Comparison of ENCODE assay signal across 9 mouse cellular contexts in the genomic region with DNA sequence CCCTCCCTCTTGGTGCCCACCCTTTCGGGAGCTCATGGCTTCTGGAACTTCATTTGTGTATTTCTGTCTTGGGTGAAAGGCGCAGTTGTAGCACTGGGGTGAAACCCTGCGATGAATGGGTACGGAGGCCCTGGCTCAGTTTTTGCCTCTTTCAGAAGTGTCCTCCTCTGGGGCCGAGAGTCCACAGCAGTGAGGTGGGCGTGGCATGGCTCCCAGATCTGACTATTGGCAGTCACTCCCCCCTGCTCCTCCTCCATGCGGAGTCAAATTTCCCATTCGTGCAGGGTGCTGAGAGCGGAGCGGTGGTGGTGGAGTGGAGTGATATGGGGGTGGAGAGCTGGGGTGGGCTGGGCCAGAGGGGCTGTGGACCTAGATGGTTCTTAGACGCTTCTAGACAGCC. TPM values are rescaled to one million over a fixed set of nuclear protein-coding genes. Genes with fewer than 3 reads are reported as not detected.
DNase-seq lines count a peak whose midpoint lies in the region; ATAC-seq and TF ChIP-seq lines count a peak whose summit lies in the region.
"Had no signal": no experiment of that assay in that cellular context is flagged by ENCODE, and none has a peak within 500 bp of the region (broad histone marks: within the 10 kb centered on the region; RNA-seq: fewer than 3 reads in every experiment).

No protein-coding gene starts in this region.

- H3K9me3 ChIP-seq in forebrain, embryonic 12.5 days: no peaks in the 10 kb centered on the region
- no peaks in the 10 kb centered on the region for H3K9me3 ChIP-seq in forebrain, embryonic 14.5 days (replicated peaks; ENCODE audit: control insufficient read depth, low read length)
- H3K9me3 ChIP-seq in intestine, embryonic 15.5 days: no peaks in the 10 kb centered on the region

- no peaks in the 10 kb centered on the region for H3K36me3 ChIP-seq in forebrain, embryonic 12.5 days (replicated peaks)
- no peaks in the 10 kb centered on the region for H3K36me3 ChIP-seq in forebrain, embryonic 14.5 days (ENCODE audit: control insufficient read depth, insufficient read depth, low read length)
- no peaks in the 10 kb centered on the region for H3K36me3 ChIP-seq in intestine, embryonic 15.5 days

- H3K4me2 ChIP-seq in forebrain, embryonic 12.5 days: peak overlapping the region; percentile 17
- no peak overlapping the region for H3K4me2 ChIP-seq in forebrain, embryonic 14.5 days (ENCODE audit: low read length)
- H3K4me2 ChIP-seq in intestine, embryonic 15.5 days (replicated peaks): peak overlapping the region; percentile 33

- H3K27ac ChIP-seq in forebrain, embryonic 12.5 days: no peak overlapping the region
- H3K27ac ChIP-seq in forebrain, embryonic 14.5 days (ENCODE audit: low read depth, low read length): no peak overlapping the region
- H3K27ac ChIP-seq in intestine, embryonic 15.5 days: no peak overlapping the region

- H3K27me3 ChIP-seq in forebrain, embryonic 12.5 days: no peaks in the 10 kb centered on the region
- H3K27me3 ChIP-seq in forebrain, embryonic 14.5 days (replicated peaks; ENCODE audit: control insufficient read depth, insufficient read depth, low read length): no peaks in the 10 kb centered on the region
- no peaks in the 10 kb centered on the region for H3K27me3 ChIP-seq in intestine, embryonic 15.5 days (replicated peaks)

- no peak overlapping the region for H3K4me3 ChIP-seq in forebrain, embryonic 12.5 days (replicated peaks)
- H3K4me3 ChIP-seq in forebrain, embryonic 14.5 days (ENCODE audit: low read depth, low read length): no peak overlapping the region
- H3K4me3 ChIP-seq in intestine, embryonic 15.5 days (replicated peaks): no peak overlapping the region
- H3K4me3 ChIP-seq in lung, adult 2 months (replicated peaks; ENCODE audit: extremely low read depth, low read depth, low read length): no peak overlapping the region
- H3K4me3 ChIP-seq: erythroblast, embryonic 14.5 days had no signal

- TF ChIP-seq CTCF in lung, adult 2 months (IDR thresholded peaks at IDR 0.05; ENCODE audit: insufficient read depth, low read length): no peak

- no peak for DNase-seq in forebrain, embryonic 14.5 days (ENCODE audit: low spot score)
- DNase-seq in embryo, embryonic 10 days (ENCODE audit: low spot score): peak; percentile 87
- DNase-seq in lung, adult 2 months: no peak
- no peak for DNase-seq in thymus, postnatal 10 days (ENCODE audit: low spot score in 2 of 2)

- peaks cover 6% of the 10 kb centered on the region for H3K4me1 ChIP-seq in forebrain, embryonic 12.5 days
- H3K4me1 ChIP-seq in forebrain, embryonic 14.5 days (ENCODE audit: control insufficient read depth, insufficient read depth, low read length): no peaks in the 10 kb centered on the region
- no peaks in the 10 kb centered on the region for H3K4me1 ChIP-seq in intestine, embryonic 15.5 days (replicated peaks)
- H3K4me1 ChIP-seq in lung, adult 2 months (ENCODE audit: control insufficient read depth, insufficient read depth, low read length): peaks cover 2% of the 10 kb centered on the region; the same call in 1 of the 2 replicates

- TF ChIP-seq POLR2A in lung, adult 2 months (IDR thresholded peaks at IDR 0.05; ENCODE audit: borderline replicate concordance, extremely low read depth, low read depth, low read length): peak; percentile 39; the same call in 1 of the 2 replicates

- ATAC-seq in forebrain, embryonic 12.5 days (ENCODE audit: low FRiP score): 0 out of 2 replicates have a peak, but pooled peaks have one; percentile 33
- no peak for ATAC-seq in forebrain, embryonic 14.5 days
- ATAC-seq in intestine, embryonic 15.5 days: peak; percentile 80
- ATAC-seq in erythroid progenitor cell, adult 5-6 weeks (replicated peaks; ENCODE audit: low FRiP score, poor library complexity, severe bottlenecking): no peak
- no peak for ATAC-seq in frontal cortex, adult (ENCODE audit: low TSS enrichment)

- 24% methylated on average over 11 of the region's 11 CpGs for WGBS in forebrain, embryonic 12.5 days
- 27% methylated on average over 11 of the region's 11 CpGs for WGBS in forebrain, embryonic 14.5 days
- WGBS in intestine, embryonic 15.5 days: 17% methylated on average over 11 of the region's 11 CpGs
- WGBS in lung, adult 2 months: 31% methylated on average over 11 of the region's 11 CpGs

- no peak overlapping the region for H3K9ac ChIP-seq in forebrain, embryonic 12.5 days
- no peak overlapping the region for H3K9ac ChIP-seq in forebrain, embryonic 14.5 days (ENCODE audit: low read length)
- no peak overlapping the region for H3K9ac ChIP-seq in intestine, embryonic 15.5 days

RNA-seq across cellular contexts. Expression of gene Ccn5, which starts 3.1 kb away (rescaled TPM):
- 0.15 and 0.28 TPM in 2 replicates for polyA plus RNA-seq in forebrain, embryonic 12.5 days (2016; fragmentation: Nextera tagmentation; extraction: Ambion mirVana)
- 0.13 TPM in 1 of 2 replicates, not detected in the other for polyA plus RNA-seq in forebrain, embryonic 14.5 days (2014; fragmentation: Nextera tagmentation; extraction: Ambion mirVana)
- 0.15 and 0.24 TPM in 2 replicates for polyA plus RNA-seq in intestine, embryonic 15.5 days (2015; fragmentation: Nextera tagmentation; extraction: Ambion mirVana)
- polyA plus RNA-seq in lung, adult 2 months (2012; rRNA removed): 71.4 and 97.6 TPM in 2 replicates
- total RNA-seq in erythroid progenitor cell, adult 5-6 weeks (2015; ENCODE audit: low replicate concordance): 1.4 TPM in 1 of 2 replicates, not detected in the other
- not detected in 2 replicates for total RNA-seq in erythroid progenitor cell, adult 5-6 weeks (2017; ENCODE audit: low replicate concordance)
- polyA plus RNA-seq: erythroblast, embryonic 14.5 days had no signal

RNA-seq across cellular contexts. Expression of gene Kcnk15, which starts 29.7 kb away (rescaled TPM):
- not detected in 2 replicates for polyA plus RNA-seq in forebrain, embryonic 12.5 days (2016; fragmentation: Nextera tagmentation; extraction: Ambion mirVana)
- not detected in 2 replicates for polyA plus RNA-seq in forebrain, embryonic 14.5 days (2014; fragmentation: Nextera tagmentation; extraction: Ambion mirVana)
- not detected in 2 replicates for polyA plus RNA-seq in intestine, embryonic 15.5 days (2015; fragmentation: Nextera tagmentation; extraction: Ambion mirVana)
- polyA plus RNA-seq in lung, adult 2 months (2012; rRNA removed): not detected in 2 replicates
- not detected in 2 replicates for total RNA-seq in erythroid progenitor cell, adult 5-6 weeks (2015; ENCODE audit: low replicate concordance)
- total RNA-seq in erythroid progenitor cell, adult 5-6 weeks (2017; ENCODE audit: low replicate concordance): not detected in 2 replicates
- polyA plus RNA-seq: erythroblast, embryonic 14.5 days had no signal

Comparison
In these comparisons a context has a peak if more than half of its experiments do, and no peak if none do; other contexts are left out.
1. ATAC-seq: peak in forebrain, embryonic 12.5 days (single experiment) and intestine, embryonic 15.5 days (single experiment); none in forebrain, embryonic 14.5 days (single experiment), erythroid progenitor cell, adult 5-6 weeks (single experiment) and frontal cortex, adult (single experiment).
2. RNA of gene Ccn5, which starts 3.1 kb away (polyA plus RNA-seq): 71.4 to 97.6 TPM in lung, adult 2 months; 0.15 to 0.28 TPM in forebrain, embryonic 12.5 days, 0.15 to 0.24 TPM in intestine, embryonic 15.5 days and 0.13 TPM in forebrain, embryonic 14.5 days; every median in the first group is over 10 times any median in the second.